Mouse (Mus musculus) limb, embryonic 14.5 days (tissue): ENCODE measurements at regions not wholly inside any gene's neighbourhood (a gene's known extent, or its start where the extent isn't known, plus 50 kb on each side); places are given as distances from the start of the nearest gene placed in this dataset.
A peak's percentile ranks its signal among the peaks of the same experiment; 100 is the strongest.

Source experiments
- ATAC-seq: fragments of 200-750 bp; cut with Nextera tagmentation; 2 replicates; pipeline ENCODE4 v1.8.0; 2017; ENCODE audit warnings: low read depth, moderate number of reproducible peaks, moderate TSS enrichment; ENCODE audit not compliant: low FRiP score
- DNase-seq: peaks from one replicate; pipeline ENCODE4 v3.0.0-alpha.2; 2015; ENCODE audit warnings: low spot score
- H3K27ac ChIP-seq: fragments of 300-500 bp; sonication (generic); replicated peaks from 2 replicates; pipeline ENCODE4 v1.5.1; 2014; ENCODE audit warnings: low read depth, mild to moderate bottlenecking, low read length, moderate library complexity, mixed read lengths
- H3K27me3 ChIP-seq: fragments of 300-500 bp; sonication (generic); 2 replicates; pipeline ENCODE4 v1.6.1; 2014; ENCODE audit warnings: low read length, mixed read lengths; ENCODE audit not compliant: control insufficient read depth, insufficient read depth
- H3K36me3 ChIP-seq: fragments of 300-500 bp; sonication (generic); 2 replicates; pipeline ENCODE4 v1.6.1; 2014; ENCODE audit warnings: mild to moderate bottlenecking, low read length, moderate library complexity, mixed read lengths; ENCODE audit not compliant: control insufficient read depth, insufficient read depth
- H3K4me1 ChIP-seq: fragments of 300-500 bp; sonication (generic); 2 replicates; pipeline ENCODE4 v1.6.1; 2014; ENCODE audit warnings: antibody characterized with exemption, low read length, mixed read lengths; ENCODE audit not compliant: control insufficient read depth, insufficient read depth
- H3K4me2 ChIP-seq: fragments of 300-500 bp; sonication (generic); replicated peaks from 2 replicates; pipeline ENCODE4 v1.6.1; 2014; ENCODE audit warnings: low read depth, mild to moderate bottlenecking, low read length, moderate library complexity; ENCODE audit not compliant: severe bottlenecking
- H3K4me3 ChIP-seq: fragments of 300-500 bp; sonication (generic); replicated peaks from 2 replicates; pipeline ENCODE4 v1.5.1; 2014; ENCODE audit warnings: low read length
- H3K9ac ChIP-seq: fragments of 300-500 bp; sonication (generic); 2 replicates; pipeline ENCODE4 v1.6.1; 2014; ENCODE audit warnings: mild to moderate bottlenecking, low read depth, low read length, moderate library complexity; ENCODE audit not compliant: severe bottlenecking
- H3K9me3 ChIP-seq: fragments of 300-500 bp; sonication (generic); 2 replicates; pipeline ENCODE4 v1.6.1; 2016; ENCODE audit warnings: low read length; ENCODE audit not compliant: control insufficient read depth
- POLR2A ChIP-seq: fragments of 200-500 bp; IDR thresholded peaks from 2 replicates; pipeline ENCODE4 v1.8.0; 2012; ENCODE audit warnings: inconsistent platforms, mild to moderate bottlenecking, moderate library complexity, borderline replicate concordance; ENCODE audit not compliant: insufficient read depth, insufficient read length; ENCODE audit errors: extremely low read depth
- WGBS: fragments of 180-500 bp; shearing (Covaris S2); extraction: QIAGEN DNeasy Blood & Tissue Kit; methylation state at CpG from one replicate; pipeline ENCODE4 v1.1.7; 2014; 5-methylcytosine and 5-hydroxymethylcytosine counted together

GRCm38 (mm10) chr8:113303426-113303825 lies 332.0 kb upstream of the Mon1b start:
- H3K9me3 ChIP-seq = no peaks in the 10 kb centered on the region
- H3K27me3 ChIP-seq = no peaks in the 10 kb centered on the region
- H3K9ac ChIP-seq = no peak overlapping the region
- ATAC-seq = no peak
- no peaks in the 10 kb centered on the region for H3K36me3 ChIP-seq
- H3K4me1 ChIP-seq = no peaks in the 10 kb centered on the region
- peak; percentile 38 for DNase-seq
- no peak for TF ChIP-seq POLR2A
- no peak overlapping the region for H3K4me3 ChIP-seq
- 80% methylated on average over 8 of the region's 8 CpGs for WGBS
- no peak overlapping the region for H3K27ac ChIP-seq
- no peak overlapping the region for H3K4me2 ChIP-seq

GRCm38 (mm10) chr8:113317169-113317568 lies 318.2 kb upstream of the Mon1b start:
- H3K9ac ChIP-seq = no peak overlapping the region
- peak; percentile 77 for ATAC-seq
- DNase-seq = peak; percentile 72

GRCm38 (mm10) chr8:113331576-113331975 lies 303.8 kb upstream of the Mon1b start:
- Histone ChIP-seq H3K4me3 (no peak overlapping the region), H3K9me3 (no peaks in the 10 kb centered on the region)
- ATAC-seq = no peak; the same call in 1 of the 2 replicates

More at GRCm38 (mm10) chr8:113317169-113317568, 318.2 kb upstream of the Mon1b start:
- Histone ChIP-seq H3K27ac (no peak overlapping the region), H3K9me3 (no peaks in the 10 kb centered on the region), H3K27me3 (no peaks in the 10 kb centered on the region), H3K36me3 (no peaks in the 10 kb centered on the region), H3K4me1 (no peaks in the 10 kb centered on the region), H3K4me3 (no peak overlapping the region), H3K4me2 (no peak overlapping the region)
- TF ChIP-seq POLR2A = no peak
- 36% methylated on average over 3 of the region's 3 CpGs for WGBS

GRCm38 (mm10) chr8:113341306-113341705 lies 294.1 kb upstream of the Mon1b start:
- no peak for ATAC-seq
- Histone ChIP-seq H3K4me1 (no peaks in the 10 kb centered on the region), H3K27me3 (no peaks in the 10 kb centered on the region), H3K27ac (no peak overlapping the region), H3K4me2 (no peak overlapping the region), H3K36me3 (no peaks in the 10 kb centered on the region), H3K9ac (no peak overlapping the region), H3K4me3 (no peak overlapping the region), H3K9me3 (no peaks in the 10 kb centered on the region)
- 62% methylated on average over 10 of the region's 10 CpGs for WGBS
- DNase-seq = no peak
- no peak for TF ChIP-seq POLR2A

More at GRCm38 (mm10) chr8:113331576-113331975, 303.8 kb upstream of the Mon1b start:
- no peaks in the 10 kb centered on the region for H3K36me3 ChIP-seq
- DNase-seq = no peak
- H3K4me2 ChIP-seq = no peak overlapping the region
- H3K27me3 ChIP-seq = no peaks in the 10 kb centered on the region
- no peak overlapping the region for H3K9ac ChIP-seq
- H3K4me1 ChIP-seq = no peaks in the 10 kb centered on the region
- H3K27ac ChIP-seq = no peak overlapping the region
- 73% methylated on average over 6 of the region's 6 CpGs for WGBS
- no peak for TF ChIP-seq POLR2A

- H3K4me1 ChIP-seq = no peaks in the 10 kb centered on the region
- DNase-seq (no peak), ATAC-seq (no peak)
- no peak overlapping the region for H3K4me3 ChIP-seq
- H3K9ac ChIP-seq = no peak overlapping the region
- no peaks in the 10 kb centered on the region for H3K27me3 ChIP-seq
- no peaks in the 10 kb centered on the region for H3K36me3 ChIP-seq
- WGBS = 50% methylated on average over 7 of the region's 7 CpGs
- no peak overlapping the region for H3K27ac ChIP-seq
- H3K9me3 ChIP-seq = no peaks in the 10 kb centered on the region
- no peak overlapping the region for H3K4me2 ChIP-seq
- TF ChIP-seq POLR2A = no peak
These were observed 273.5 kb upstream of the Mon1b start for GRCm38 (mm10) chr8:113361900-113362299.

- ATAC-seq = no peak
These were observed 271.2 kb upstream of the Mon1b start for GRCm38 (mm10) chr8:113364181-113364580.

More at GRCm38 (mm10) chr8:113364181-113364580, 271.2 kb upstream of the Mon1b start:
- H3K27me3 ChIP-seq = no peaks in the 10 kb centered on the region
- whole genome bisulfite sequencing = 94% methylated on average over 13 of the region's 13 CpGs
- no peak overlapping the region for H3K9ac ChIP-seq
- H3K4me1 ChIP-seq = no peaks in the 10 kb centered on the region
- no peak for DNase-seq
- no peak overlapping the region for H3K4me2 ChIP-seq
- no peaks in the 10 kb centered on the region for H3K9me3 ChIP-seq
- H3K4me3 ChIP-seq = no peak overlapping the region
- H3K36me3 ChIP-seq = no peaks in the 10 kb centered on the region
- TF ChIP-seq POLR2A = no peak
- no peak overlapping the region for H3K27ac ChIP-seq
